Mouse (Mus musculus) cerebellum, adult 11 months (tissue): ENCODE measurements around the gene Plekhm2.
A peak's percentile ranks its signal among the peaks of the same experiment; 100 is the strongest.

Source experiments
- DNase-seq: peaks from one replicate; pipeline ENCODE4 v3.0.0; 2022

The Plekhm2 gene

GRCm38 (mm10) chr4:141628661-141629060 is 36.0 kb downstream of the Plekhm2 start:
- DNase-seq: no peak

GRCm38 (mm10) chr4:141627502-141627901 is 37.2 kb downstream of the Plekhm2 start:
- no peak for DNase-seq

DNA sequence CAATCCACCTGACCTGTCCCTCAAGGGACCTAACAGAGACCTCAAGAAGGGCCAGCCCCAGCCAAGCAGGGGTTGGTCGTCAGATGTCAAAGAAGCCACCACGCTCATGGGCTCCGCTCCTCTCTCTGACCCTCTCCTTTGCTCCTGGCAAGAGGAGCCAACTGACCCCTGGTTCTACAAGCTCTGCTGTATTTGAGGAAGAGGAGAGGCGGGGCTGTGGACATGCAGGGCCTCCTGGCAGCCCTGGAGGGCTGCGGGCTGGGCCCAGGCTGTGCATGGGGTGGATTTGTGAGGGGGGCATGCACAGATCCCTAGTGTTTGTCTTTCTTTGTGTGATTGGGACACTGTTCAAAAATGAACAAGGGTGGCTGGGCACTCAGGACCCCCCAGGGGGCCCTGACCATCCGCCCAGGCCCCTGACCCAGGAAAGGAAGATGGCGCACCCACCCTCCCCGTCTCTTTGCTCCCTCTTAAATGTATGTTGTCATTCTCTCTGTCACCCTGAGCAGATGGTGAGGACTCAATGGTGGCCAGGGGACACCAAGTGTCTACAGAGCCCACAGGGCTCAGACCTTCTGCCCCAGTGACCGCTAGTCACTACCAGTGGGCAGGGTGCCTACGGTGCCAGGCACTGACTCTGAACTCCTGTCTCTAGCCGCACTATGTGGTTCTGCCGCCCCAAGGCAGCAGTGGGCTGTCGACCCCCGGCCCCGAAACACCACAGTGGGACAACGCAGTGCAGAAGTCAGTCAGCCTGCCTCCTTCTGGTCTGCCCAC is 38.7 kb downstream of the Plekhm2 start:
- no peak for DNase-seq

DNA sequence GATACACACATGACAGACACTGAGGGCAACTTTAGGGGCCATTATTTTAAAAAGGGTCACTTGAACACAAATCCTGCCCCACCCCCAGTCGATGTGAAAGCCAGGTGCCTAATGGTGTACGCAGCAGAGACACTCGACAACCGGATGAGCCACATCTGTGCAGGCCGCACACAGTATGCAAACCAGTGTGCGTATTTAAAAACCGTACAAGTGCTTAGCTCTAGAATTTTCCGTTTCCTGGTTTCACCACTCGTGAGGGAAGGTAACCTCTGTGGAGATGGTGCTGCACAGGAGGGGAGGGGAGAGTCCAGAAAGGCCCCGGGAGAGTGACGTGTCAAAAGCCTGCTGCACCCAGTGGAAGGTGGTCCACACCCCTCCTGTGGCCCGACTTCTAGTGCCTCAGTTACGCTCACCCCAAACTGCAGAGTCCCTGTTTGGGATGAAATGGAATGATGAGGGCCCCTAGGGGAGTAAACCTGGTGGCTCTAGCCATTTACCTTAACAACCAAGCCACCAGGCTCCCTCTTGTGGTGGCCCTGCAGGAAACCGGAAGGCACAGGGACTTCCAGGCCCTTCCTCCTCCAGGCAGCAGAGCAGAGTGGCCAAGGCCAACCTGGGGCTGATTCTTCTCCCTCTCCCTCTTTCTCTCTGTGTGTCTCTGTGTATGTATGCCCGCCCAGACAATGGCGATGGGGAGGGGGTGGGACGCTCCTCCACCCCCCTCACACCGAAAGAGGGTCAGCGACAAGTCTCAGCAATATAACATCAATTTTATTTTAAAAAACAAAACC is 39.5 kb downstream of the Plekhm2 start:
- no peak for DNase-seq

DNA sequence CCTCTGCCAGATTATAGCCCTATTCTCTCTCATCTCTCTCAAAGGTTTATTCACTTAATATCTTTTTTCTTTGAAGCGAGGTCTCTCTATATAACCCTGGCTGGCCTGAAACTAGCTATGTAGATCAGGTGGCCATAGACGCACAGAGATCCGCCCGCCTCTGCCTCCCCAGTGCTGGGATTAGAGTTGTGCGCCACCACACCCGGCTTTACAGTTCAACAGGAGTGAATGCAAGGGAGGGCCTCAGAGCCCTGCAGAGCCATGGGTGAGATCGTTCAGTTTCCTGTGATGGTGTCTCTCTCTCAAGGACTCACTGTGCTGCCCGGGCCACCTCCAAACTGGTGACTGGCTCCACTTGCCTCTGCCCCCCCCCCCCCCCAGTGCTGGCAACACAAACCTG is 40.6 kb downstream of the Plekhm2 start:
- DNase-seq: no peak

DNA sequence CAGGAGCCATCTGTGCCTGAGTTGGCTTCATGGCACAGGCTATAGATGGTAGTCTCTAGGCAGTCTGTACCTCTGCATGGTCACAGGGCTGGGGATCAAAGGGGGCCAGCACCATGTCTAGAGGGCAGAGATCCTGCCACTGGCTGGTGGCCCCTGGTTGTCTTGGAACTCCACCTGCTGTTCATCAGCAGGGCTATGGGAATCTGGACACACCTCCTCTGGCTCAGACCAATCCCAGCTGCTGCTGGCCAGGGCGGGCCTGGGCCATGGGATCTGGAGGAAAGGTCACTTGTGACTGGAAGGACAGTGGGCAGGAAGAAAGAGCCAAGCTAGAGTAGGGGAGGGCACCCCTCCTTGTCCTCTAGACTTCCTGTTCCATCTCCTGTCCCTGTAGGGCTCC is 41.0 kb downstream of the Plekhm2 start, which contains the start of gene Slc25a34:
TSS of gene Slc25a34 (minus strand) at position 156 of the 400 bp plus-strand sequence.
- DNase-seq: no peak

DNA sequence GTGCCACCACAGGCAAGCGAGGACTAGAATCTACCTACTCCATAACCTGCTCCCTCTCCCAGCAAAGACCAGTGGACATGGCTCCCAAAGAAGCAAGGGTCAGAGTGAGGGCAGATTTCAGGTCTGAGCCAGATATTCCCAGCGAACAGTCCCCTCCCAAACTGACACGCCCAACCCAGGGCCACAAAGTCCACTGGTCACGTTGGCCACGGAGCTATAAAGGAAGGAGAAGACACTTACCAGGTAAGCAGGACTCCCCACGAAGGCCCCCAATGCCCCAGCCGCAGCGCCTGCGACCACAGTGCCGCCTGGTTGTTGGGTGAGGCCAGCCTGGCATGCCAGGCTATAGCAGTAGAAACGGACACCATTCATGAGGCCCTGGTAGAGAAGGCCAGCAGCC is 41.7 kb downstream of the Plekhm2 start:
- DNase-seq: no peak

GRCm38 (mm10) chr4:141622580-141622979 is 42.1 kb downstream of the Plekhm2 start:
- DNase-seq: no peak

- DNase-seq: no peak
Measured at GRCm38 (mm10) chr4:141622091-141622490, 42.6 kb downstream of the Plekhm2 start.

DNA sequence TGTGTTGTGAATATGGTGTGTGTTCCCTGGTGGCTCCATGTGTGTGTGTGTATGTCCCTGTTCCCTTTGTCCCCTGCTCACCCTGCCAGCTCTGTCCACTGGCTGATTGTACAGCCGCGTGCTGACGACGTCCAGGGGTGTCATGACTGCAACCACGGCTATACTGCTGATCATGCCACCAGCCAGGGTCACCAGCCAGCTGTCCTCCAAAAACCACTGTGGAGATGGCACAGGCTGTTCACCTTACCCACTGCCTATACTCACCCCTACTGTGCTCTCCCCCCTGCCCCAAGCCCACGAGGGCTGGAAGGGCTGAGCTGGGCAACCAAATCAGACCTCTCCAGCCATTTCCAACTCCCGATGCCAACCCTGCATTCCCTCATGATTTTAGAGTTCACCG is 43.4 kb downstream of the Plekhm2 start:
- no peak for DNase-seq

GRCm38 (mm10) chr4:141619299-141619883 is 45.3 kb downstream of the Plekhm2 start:
- DNase-seq: no peak

- DNase-seq: peak; percentile 47
Measured at GRCm38 (mm10) chr4:141618565-141619243, 46.0 kb downstream of the Plekhm2 start, which contains the start of gene Tmem82. TSS of gene Tmem82 (minus strand) at chr4:141618633.

DNA sequence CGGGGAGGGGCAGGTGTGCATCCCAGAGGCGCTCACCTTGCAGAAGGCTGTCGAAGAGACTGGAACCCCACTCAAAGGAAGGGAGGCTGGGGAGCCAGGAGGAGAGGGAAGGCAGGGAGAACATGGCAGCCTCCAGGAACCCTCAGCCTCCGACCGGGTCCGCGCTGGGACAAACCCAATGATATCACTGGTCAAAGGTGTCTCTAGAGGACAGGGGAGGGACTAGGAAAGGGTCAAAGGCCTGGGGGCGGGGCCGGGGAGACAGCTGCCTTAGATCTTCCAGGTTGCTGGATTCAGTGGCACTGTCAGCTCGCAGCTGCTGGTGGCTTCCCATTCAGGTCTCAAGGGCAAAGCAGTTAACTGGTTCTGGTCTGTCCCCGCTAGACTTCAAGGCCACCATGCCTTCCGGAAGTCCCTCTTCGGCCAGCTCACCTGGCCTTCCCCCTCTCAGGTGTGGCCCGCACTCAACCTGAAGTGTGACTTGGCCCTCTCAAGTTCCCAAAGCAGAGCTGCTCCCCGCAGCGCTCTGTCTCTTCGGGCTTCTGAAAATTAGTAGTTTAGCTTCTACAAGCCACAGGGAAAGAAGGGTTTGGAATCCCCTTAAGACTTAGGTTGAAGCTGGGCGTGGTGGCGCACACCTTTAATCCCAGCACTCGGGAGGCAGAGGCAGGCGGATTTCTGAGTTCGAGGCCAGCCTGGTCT is 46.7 kb downstream of the Plekhm2 start:
- DNase-seq: no peak

DNA sequence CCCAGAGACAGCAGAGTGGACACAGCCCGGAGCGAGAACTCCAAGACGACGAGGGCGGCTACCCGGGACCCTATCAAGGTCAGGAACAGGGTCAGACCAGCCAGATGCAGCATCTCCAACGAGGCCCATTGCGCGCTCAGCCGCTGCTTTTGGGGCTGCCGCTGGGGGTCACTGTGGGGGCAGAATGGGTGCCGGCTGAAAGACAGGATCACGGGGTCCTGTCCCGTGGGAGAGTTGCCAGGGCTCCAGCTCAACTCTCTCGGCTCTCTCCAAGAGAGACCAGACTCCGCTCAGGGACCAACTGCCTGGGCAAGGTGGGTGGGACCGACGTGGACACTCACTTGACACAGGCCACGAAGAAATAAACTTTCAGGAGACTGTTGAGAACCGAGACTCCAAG is 47.4 kb downstream of the Plekhm2 start:
- DNase-seq: no peak

GRCm38 (mm10) chr4:141616811-141617210 is 47.9 kb downstream of the Plekhm2 start:
- no peak for DNase-seq

DNA sequence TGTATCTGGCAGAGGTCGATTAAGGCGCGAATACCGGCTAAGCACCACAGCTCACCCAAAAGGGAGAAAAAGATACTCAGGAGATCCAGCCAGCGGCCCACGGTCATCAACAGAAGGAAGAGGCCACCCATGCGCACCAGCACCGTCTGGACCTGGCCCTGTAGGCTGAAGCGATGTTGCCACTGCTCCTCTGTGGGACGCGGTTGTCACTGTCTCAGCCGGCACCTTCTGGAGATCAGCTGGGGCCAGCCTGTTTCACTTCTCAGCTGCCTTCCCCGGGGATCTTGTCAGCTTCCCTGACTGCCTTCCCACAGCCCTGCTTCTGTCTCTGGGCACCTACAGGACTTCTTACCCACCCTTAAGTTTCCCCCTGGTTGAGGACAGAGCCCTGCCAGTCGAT is 49.8 kb downstream of the Plekhm2 start:
- DNase-seq: no peak

DNA sequence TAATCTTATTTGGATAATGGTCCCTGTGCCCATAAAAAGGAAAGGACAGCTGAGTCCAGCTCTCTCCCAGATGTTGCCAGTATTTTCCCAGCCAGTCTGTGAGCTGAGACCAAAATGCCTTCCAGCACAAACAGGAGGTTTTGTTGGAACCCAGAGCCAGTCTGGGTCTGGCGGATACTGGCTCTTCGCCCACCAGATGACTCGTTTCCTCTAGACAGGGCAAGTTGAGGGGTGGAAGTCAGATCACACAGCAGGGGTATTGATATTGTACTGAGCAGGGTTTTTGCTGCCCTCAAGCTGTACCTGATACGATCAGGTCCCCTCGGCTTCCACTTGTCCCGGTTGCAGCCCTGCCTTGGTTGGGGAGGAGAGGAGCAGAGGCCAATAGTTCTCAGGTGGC is 55.2 kb downstream of the Plekhm2 start:
- no peak for DNase-seq

- no peak for DNase-seq
Measured at GRCm38 (mm10) chr4:141605861-141606260, 58.8 kb downstream of the Plekhm2 start, which contains the start of gene Fblim1. TSS of gene Fblim1 (minus strand) at chr4:141606096.

DNA sequence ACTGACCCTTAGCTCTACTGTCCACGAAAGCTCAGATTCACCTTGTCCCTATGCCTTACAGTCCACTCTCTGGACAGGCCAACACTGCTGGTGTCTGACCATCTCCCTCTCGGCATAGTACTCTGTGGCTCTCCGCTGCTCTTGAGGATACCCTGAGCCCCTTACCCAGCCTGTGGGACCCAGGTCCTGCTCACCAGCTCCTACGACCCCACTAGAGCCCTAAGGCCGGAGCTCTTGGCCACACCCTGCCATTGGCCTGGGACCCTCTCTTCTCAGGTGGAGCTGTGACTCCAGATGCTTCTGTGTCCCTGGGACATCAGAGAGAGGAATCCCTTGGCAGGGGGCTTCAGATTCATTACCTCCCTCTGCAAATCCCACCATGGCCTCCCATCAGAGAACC is 59.3 kb downstream of the Plekhm2 start:
- no peak for DNase-seq

- no peak for DNase-seq
Measured at GRCm38 (mm10) chr4:141604493-141604892, 60.2 kb downstream of the Plekhm2 start.

- no peak for DNase-seq
Measured at GRCm38 (mm10) chr4:141603921-141604320, 60.8 kb downstream of the Plekhm2 start.

DNA sequence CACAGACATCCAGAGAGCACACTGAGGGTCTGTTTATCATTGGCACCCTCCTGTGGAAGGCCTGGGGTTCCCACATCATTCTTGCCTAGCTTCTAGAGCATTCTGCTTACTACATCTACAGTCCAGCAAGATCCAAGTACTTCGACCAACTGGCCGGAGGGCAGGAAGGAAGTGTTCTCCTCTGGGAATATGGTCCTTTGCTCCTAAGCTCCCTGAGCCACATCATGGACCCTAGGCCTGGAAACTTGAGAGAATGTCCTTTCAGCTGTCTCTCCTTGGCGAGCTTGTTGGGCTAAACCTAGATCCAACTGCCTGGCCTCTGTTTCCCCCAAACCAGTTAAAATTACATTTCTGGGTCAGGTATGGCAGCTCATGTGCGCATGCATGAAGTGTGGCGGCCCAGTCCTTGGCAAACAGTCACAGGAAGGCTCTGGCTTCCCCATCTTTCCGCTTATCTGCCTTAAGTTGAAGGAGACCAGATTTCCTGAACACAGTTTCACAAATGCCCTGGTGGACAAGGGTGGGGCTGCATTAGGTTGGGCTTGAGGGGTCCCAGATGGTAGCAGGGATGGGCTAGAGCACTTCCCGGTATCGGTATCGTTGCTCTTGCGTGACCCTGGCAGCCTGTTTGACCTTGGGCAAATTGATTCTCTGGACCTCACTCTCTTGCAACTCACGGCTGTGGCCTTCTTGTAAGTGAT is 62.0 kb downstream of the Plekhm2 start:
- DNase-seq: no peak
